Mouse (Mus musculus) testis, adult 2 months (tissue): Measurements from ENCODE around the gene Gm17174.

Experiments
- CTCF ChIP-seq: fragments of 200-500 bp; IDR thresholded peaks from 2 replicates; pipeline ENCODE4 v1.5.1; 2012; ENCODE audit warnings: low read depth, mild to moderate bottlenecking, inconsistent platforms, low read length, moderate library complexity; ENCODE audit not compliant: control insufficient read depth, insufficient read depth, insufficient replicate concordance
- POLR2A ChIP-seq: fragments of 200-500 bp; IDR thresholded peaks from 2 replicates; pipeline ENCODE4 v1.6.1; 2012; ENCODE audit warnings: low read depth, mild to moderate bottlenecking, inconsistent platforms, low read length, moderate library complexity; ENCODE audit not compliant: control insufficient read depth

DNA sequence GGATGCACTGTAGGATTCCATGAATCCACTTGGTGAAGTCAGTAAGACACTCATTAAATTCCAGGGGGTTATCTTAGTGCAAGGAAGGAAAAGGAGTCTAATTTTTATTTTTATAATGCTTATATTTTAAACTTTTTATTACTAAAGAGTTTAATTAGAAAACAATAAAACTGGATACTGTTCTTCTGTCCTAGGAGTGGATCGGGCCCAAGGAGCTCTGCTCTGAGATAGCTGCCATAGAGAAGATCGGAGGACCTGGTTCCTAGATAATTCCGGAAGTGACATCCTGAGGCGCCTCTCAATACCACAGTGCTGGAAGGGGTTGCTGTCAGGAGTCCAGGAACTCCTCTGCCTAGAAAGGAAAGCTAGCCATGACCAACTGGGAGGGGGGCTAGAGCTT lies 39.4 kb downstream of the Gm17174 start, which contains the start of gene Gm5622:
- TF ChIP-seq CTCF (no peak), POLR2A (no peak)
